Mouse (Mus musculus): ENCODE results near the gene F2r.

GRCm38 (mm10) chr13:95608416-95609087 lies 9.7 kb downstream of the F2r start:
- TF ChIP-seq CTCF (IDR thresholded peaks at IDR 0.05; ENCODE audit: control insufficient read depth, insufficient read depth, insufficient replicate concordance, low read depth, low read length) (no peak), POLR2A (IDR thresholded peaks at IDR 0.05; ENCODE audit: control insufficient read depth, low read depth, low read length) (no peak)
